Mouse (Mus musculus) cerebellum, adult 9-10 months (tissue): ENCODE data around the gene Hint3.

Source experiments
- DNase-seq: peaks from one replicate; pipeline ENCODE4 v3.0.0; 2022

Hint3 gene

DNA sequence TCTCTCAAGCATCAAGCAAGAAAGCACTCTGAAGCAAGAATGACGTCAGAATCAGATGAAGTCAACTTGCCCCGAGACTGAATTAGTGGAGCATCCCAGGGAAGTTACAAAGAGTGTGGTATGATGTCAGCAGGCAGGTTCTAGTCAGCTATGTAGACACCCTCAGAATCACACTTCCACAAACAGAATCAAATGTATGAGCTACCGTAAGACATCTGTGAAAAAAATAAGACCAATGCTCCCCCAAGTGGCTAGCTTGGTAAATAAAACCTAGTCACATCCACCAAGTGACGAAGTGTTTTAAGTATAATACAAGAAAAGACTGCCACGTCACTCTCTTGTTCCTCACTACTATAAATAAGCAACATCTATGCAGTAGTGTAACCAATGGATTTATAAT lies 42.4 kb downstream of the Hint3 start:
- DNase-seq = peak; percentile 21

DNA sequence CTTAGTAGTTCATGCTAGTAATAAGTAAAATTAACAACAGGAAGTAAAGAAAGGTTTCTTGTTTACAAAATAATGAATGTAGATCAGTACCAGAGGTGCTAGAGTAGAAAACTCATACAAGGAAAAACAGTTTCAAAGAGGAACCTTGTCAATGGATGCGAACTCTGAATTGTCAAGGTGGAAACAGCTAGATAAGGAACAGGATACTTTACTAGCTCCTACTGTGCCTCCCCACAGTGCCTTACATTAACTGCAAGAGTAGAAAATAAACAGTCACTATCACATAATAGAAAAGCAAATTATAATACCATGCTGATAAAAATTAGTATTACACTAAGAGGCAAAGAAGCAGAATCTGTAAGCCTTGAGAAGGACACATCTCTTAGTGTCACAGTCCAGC lies 43.7 kb downstream of the Hint3 start:
- DNase-seq = no peak

- no peak for DNase-seq
Measured at GRCm38 (mm10) chr10:30577670-30578280, 51.7 kb downstream of the Hint3 start.

GRCm38 (mm10) chr10:30566364-30566763 lies 63.1 kb downstream of the Hint3 start:
- DNase-seq = no peak

DNA sequence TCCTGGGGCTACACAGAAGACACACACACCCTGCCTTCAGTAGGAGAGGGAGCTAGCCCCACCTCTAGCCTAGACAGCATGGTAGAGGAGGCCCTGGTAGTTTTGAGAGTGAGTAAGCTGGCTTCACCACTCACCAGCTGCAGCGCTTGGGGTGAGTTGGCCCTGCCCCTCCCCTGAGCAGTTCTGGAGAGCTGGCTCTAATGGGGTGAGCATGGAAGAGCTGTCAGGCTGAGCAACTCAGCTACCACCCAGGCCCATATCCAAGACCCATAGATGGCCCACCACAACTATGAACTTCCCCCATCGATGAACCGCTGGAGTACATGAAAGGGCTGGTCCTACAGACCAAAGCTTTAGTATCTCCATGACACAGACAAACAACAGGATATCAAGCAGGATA lies 64.8 kb downstream of the Hint3 start:
- DNase-seq = no peak
